Mouse (Mus musculus): ENCODE data around the gene Atf4. TPM values are rescaled to one million over a fixed set of nuclear protein-coding genes. Genes with fewer than 3 reads are reported as not detected.

Atf4 gene
- total RNA-seq, 2 experiments from 2014 or later = 116 to 119 TPM

- intact Hi-C loops (cut with DNase I) = no loop called here
Measured at GRCm38 (mm10) chr15:80248596-80248995, 6.4 kb upstream of the Atf4 start.

GRCm38 (mm10) chr15:80249672-80250071, 5.3 kb upstream of the Atf4 start:
- intact Hi-C loops (cut with DNase I) = no loop called here

More at GRCm38 (mm10) chr15:80248596-80248995, 6.4 kb upstream of the Atf4 start:
- DNase-seq = no peak

GRCm38 (mm10) chr15:80250586-80250985, 4.4 kb upstream of the Atf4 start:
- intact Hi-C loops (cut with DNase I) = no loop called here
- no peak for DNase-seq

More at GRCm38 (mm10) chr15:80249672-80250071, 5.3 kb upstream of the Atf4 start:
- DNase-seq = no peak

GRCm38 (mm10) chr15:80253530-80253929, 1.5 kb upstream of the Atf4 start:
- intact Hi-C loops (cut with DNase I) = no loop called here
- DNase-seq = no peak

GRCm38 (mm10) chr15:80254207-80254606, 777 bp upstream of the Atf4 start:
- DNase-seq = peak; percentile 27
- intact Hi-C loops (cut with DNase I) = no loop called here

GRCm38 (mm10) chr15:80255646-80256121, 700 bp downstream of the Atf4 start:
- intact Hi-C loops (cut with DNase I) = no loop called here
- peak; percentile 90 for DNase-seq

- no peak for DNase-seq
- intact Hi-C loops (cut with DNase I) = no loop called here
Measured at GRCm38 (mm10) chr15:80256242-80256641, 1.3 kb downstream of the Atf4 start.

- no peak for DNase-seq
- intact Hi-C loops (cut with DNase I) = no loop called here
Measured at GRCm38 (mm10) chr15:80256656-80257601, 1.9 kb downstream of the Atf4 start.

GRCm38 (mm10) chr15:80257602-80258239, 2.7 kb downstream of the Atf4 start:
- intact Hi-C loops (cut with DNase I) = no loop called here
- DNase-seq = no peak

GRCm38 (mm10) chr15:80258240-80259170, 3.5 kb downstream of the Atf4 start:
- DNase-seq = no peak
- intact Hi-C loops (cut with DNase I) = no loop called here

- intact Hi-C loops (cut with DNase I) = no loop called here
Measured at GRCm38 (mm10) chr15:80259406-80260045, 4.5 kb downstream of the Atf4 start.

GRCm38 (mm10) chr15:80260677-80261076, 5.7 kb downstream of the Atf4 start:
- intact Hi-C loops (cut with DNase I) = no loop called here
- DNase-seq = peak; percentile 89

More at GRCm38 (mm10) chr15:80259406-80260045, 4.5 kb downstream of the Atf4 start:
- no peak for DNase-seq

- no peak for DNase-seq
- intact Hi-C loops (cut with DNase I) = no loop called here
Measured at GRCm38 (mm10) chr15:80261100-80261499, 6.1 kb downstream of the Atf4 start.

- intact Hi-C loops (cut with DNase I) = no loop called here
- peak; percentile 88 for DNase-seq
Measured at GRCm38 (mm10) chr15:80263610-80264575, 8.9 kb downstream of the Atf4 start, which contains the start of gene Rps19bp1. TSS of gene Rps19bp1 (minus strand) at chr15:80264315.

- DNase-seq = peak; percentile 86
- intact Hi-C loops (cut with DNase I) = loop anchor here (5.0 kb wide), 1 partner anchor 436 kb away; no protein-coding TSS in a partner anchor
Measured at GRCm38 (mm10) chr15:80266281-80266680, 11.3 kb downstream of the Atf4 start.

GRCm38 (mm10) chr15:80271858-80272396, 16.9 kb downstream of the Atf4 start:
- DNase-seq = no peak
- intact Hi-C loops (cut with DNase I) = no loop called here

- peak; percentile 39 for DNase-seq
- intact Hi-C loops (cut with DNase I) = no loop called here
Measured at GRCm38 (mm10) chr15:80277107-80277506, 22.1 kb downstream of the Atf4 start.

GRCm38 (mm10) chr15:80277625-80278024, 22.6 kb downstream of the Atf4 start:
- DNase-seq = peak; percentile 51
- intact Hi-C loops (cut with DNase I) = no loop called here

Measured in left cerebral cortex, postnatal 4 days (tissue).